Comparison of ENCODE assay signal across 8 mouse cellular contexts in genomic region chr14:30654691-30655228, GRCm38 (mm10). TPM values are rescaled to one million over a fixed set of nuclear protein-coding genes. Genes with fewer than 3 reads are reported as not detected.
DNase-seq lines count a peak whose midpoint lies in the region; ATAC-seq and TF ChIP-seq lines count a peak whose summit lies in the region.

No protein-coding gene starts in this region.

- peak overlapping the region; percentile 86 for H3K4me3 ChIP-seq in lung, embryonic 14.5 days (ENCODE audit: low read depth, low read length)
- H3K4me3 ChIP-seq in embryonic facial prominence, embryonic 10.5 days, result peak overlapping the region; percentile 99
- H3K4me3 ChIP-seq in limb, embryonic 10.5 days, result peak overlapping the region; percentile 88
- H3K4me3 ChIP-seq in olfactory bulb, adult 2 months (ENCODE audit: insufficient read depth, low read depth, low read length), result peak overlapping the region; percentile 93

- no peak for TF ChIP-seq POLR2A in olfactory bulb, adult 2 months (IDR thresholded peaks at IDR 0.05; ENCODE audit: insufficient read depth, low read depth, low read length)

- no peaks in the 10 kb centered on the region for H3K27me3 ChIP-seq in lung, embryonic 14.5 days (ENCODE audit: insufficient read depth, low read length)
- H3K27me3 ChIP-seq in embryonic facial prominence, embryonic 10.5 days (replicated peaks; ENCODE audit: low read depth, poor library complexity, severe bottlenecking), result no peaks in the 10 kb centered on the region
- no peaks in the 10 kb centered on the region for H3K27me3 ChIP-seq in limb, embryonic 10.5 days (ENCODE audit: low read depth, poor library complexity, severe bottlenecking)

- no peak for TF ChIP-seq CTCF in lung, embryonic 14.5 days (IDR thresholded peaks at IDR 0.05; ENCODE audit: low read depth)
- no peak for TF ChIP-seq CTCF in olfactory bulb, adult 2 months (IDR thresholded peaks at IDR 0.05; ENCODE audit: insufficient read depth, low read depth, low read length)

- no peak for ATAC-seq in lung, embryonic 14.5 days (ENCODE audit: insufficient read depth)

- no peaks in the 10 kb centered on the region for H3K9me3 ChIP-seq in lung, embryonic 14.5 days (ENCODE audit: low read depth, low read length)
- no peaks in the 10 kb centered on the region for H3K9me3 ChIP-seq in embryonic facial prominence, embryonic 10.5 days
- no peaks in the 10 kb centered on the region for H3K9me3 ChIP-seq in limb, embryonic 10.5 days (replicated peaks)

- H3K4me1 ChIP-seq in lung, embryonic 14.5 days (ENCODE audit: insufficient read depth), result 0 out of 2 replicates have a peak, but pooled peaks cover 6% of the 10 kb centered on the region
- peaks cover 7% of the 10 kb centered on the region for H3K4me1 ChIP-seq in embryonic facial prominence, embryonic 10.5 days
- H3K4me1 ChIP-seq in limb, embryonic 10.5 days, result peaks cover 5% of the 10 kb centered on the region; the same call in 1 of the 2 replicates
- H3K4me1 ChIP-seq in olfactory bulb, adult 2 months (ENCODE audit: control insufficient read depth, insufficient read depth, low read length), result no peaks in the 10 kb centered on the region

- DNase-seq in lung, embryonic 14.5 days, result no peak
- no peak for DNase-seq in lung, postnatal 4 days
- no peak for DNase-seq in embryonic facial prominence, embryonic 10.5 days (ENCODE audit: low spot score)
- DNase-seq in limb, embryonic 10.5 days (ENCODE audit: low spot score), result no peak
- DNase-seq in embryo, embryonic 10.5 days (ENCODE audit: low spot score), result no peak
- DNase-seq in spleen, adult 12 weeks (ENCODE audit: low spot score), result no peak
- DNase-seq in adrenal gland, postnatal 10 days, result no peak

- peak overlapping the region; percentile 82 for H3K4me2 ChIP-seq in lung, embryonic 14.5 days

- H3K27ac ChIP-seq in lung, embryonic 14.5 days (ENCODE audit: low read depth), result peak overlapping the region; percentile 82
- peak overlapping the region; percentile 98 for H3K27ac ChIP-seq in embryonic facial prominence, embryonic 10.5 days (replicated peaks)
- peak overlapping the region; percentile 96 for H3K27ac ChIP-seq in limb, embryonic 10.5 days
- no peak overlapping the region for H3K27ac ChIP-seq in olfactory bulb, adult 2 months (ENCODE audit: insufficient read depth, low read depth, low read length)

- peak overlapping the region; percentile 93 for H3K9ac ChIP-seq in lung, embryonic 14.5 days

- 41% methylated on average over 4 of the region's 4 CpGs for WGBS in lung, embryonic 14.5 days
- WGBS in embryonic facial prominence, embryonic 10.5 days, result 44% methylated on average over 4 of the region's 4 CpGs
- WGBS in limb, embryonic 10.5 days, result 58% methylated on average over 4 of the region's 4 CpGs
- 29% methylated on average over 4 of the region's 4 CpGs for WGBS in olfactory bulb, adult 2 months

- peaks cover 15% of the 10 kb centered on the region; the same call in 1 of the 2 replicates for H3K36me3 ChIP-seq in lung, embryonic 14.5 days (ENCODE audit: insufficient read depth)
- H3K36me3 ChIP-seq in embryonic facial prominence, embryonic 10.5 days (replicated peaks), result peaks cover 16% of the 10 kb centered on the region
- peaks cover 16% of the 10 kb centered on the region for H3K36me3 ChIP-seq in limb, embryonic 10.5 days

RNA-seq across cellular contexts. Expression of gene Rft1, which starts 0.6 kb away (rescaled TPM):
- 16.9 and 18.0 TPM in 2 replicates for polyA plus RNA-seq in lung, embryonic 14.5 days (2014; fragmentation: Nextera tagmentation; extraction: Ambion mirVana)
- polyA plus RNA-seq in embryonic facial prominence, embryonic 10.5 days (2016; fragmentation: Nextera tagmentation; extraction: Ambion mirVana), result 15.5 and 15.7 TPM in 2 replicates
- 16.6 and 19.3 TPM in 2 replicates for polyA plus RNA-seq in limb, embryonic 10.5 days (2016; fragmentation: Nextera tagmentation; extraction: Ambion mirVana)
- polyA plus RNA-seq in olfactory bulb, adult 2 months (2012; ENCODE audit: insufficient read depth, insufficient read length, low replicate concordance, missing spikeins), result not detected in 2 replicates
- total RNA-seq in adrenal gland, postnatal 10 days (2021), result 10 to 100 TPM; 21.2 to 24.2 TPM

RNA-seq across cellular contexts. Expression of gene Prkcd, which starts 28.8 kb away (rescaled TPM):
- polyA plus RNA-seq in lung, embryonic 14.5 days (2014; fragmentation: Nextera tagmentation; extraction: Ambion mirVana), result 48.9 and 54.0 TPM in 2 replicates
- 31.6 and 37.3 TPM in 2 replicates for polyA plus RNA-seq in embryonic facial prominence, embryonic 10.5 days (2016; fragmentation: Nextera tagmentation; extraction: Ambion mirVana)
- polyA plus RNA-seq in limb, embryonic 10.5 days (2016; fragmentation: Nextera tagmentation; extraction: Ambion mirVana), result 26.0 and 36.8 TPM in 2 replicates
- polyA plus RNA-seq in olfactory bulb, adult 2 months (2012; ENCODE audit: insufficient read depth, insufficient read length, low replicate concordance, missing spikeins), result 164 TPM in 1 of 2 replicates, not detected in the other
- 100 to 1,000 TPM in 1 of 2 experiments, 10 to 100 TPM in 1; 80.9 to 129 TPM for total RNA-seq in adrenal gland, postnatal 10 days (2021)

RNA-seq across cellular contexts. Expression of gene Sfmbt1, which starts 59.9 kb away (rescaled TPM):
- 14.7 and 15.0 TPM in 2 replicates for polyA plus RNA-seq in lung, embryonic 14.5 days (2014; fragmentation: Nextera tagmentation; extraction: Ambion mirVana)
- 17.0 and 18.5 TPM in 2 replicates for polyA plus RNA-seq in embryonic facial prominence, embryonic 10.5 days (2016; fragmentation: Nextera tagmentation; extraction: Ambion mirVana)
- 16.5 and 17.5 TPM in 2 replicates for polyA plus RNA-seq in limb, embryonic 10.5 days (2016; fragmentation: Nextera tagmentation; extraction: Ambion mirVana)
- not detected in 2 replicates for polyA plus RNA-seq in olfactory bulb, adult 2 months (2012; ENCODE audit: insufficient read depth, insufficient read length, low replicate concordance, missing spikeins)
- total RNA-seq in adrenal gland, postnatal 10 days (2021), result 10 to 100 TPM; 24.9 to 25.5 TPM

Comparison
In these comparisons a context has a peak if more than half of its experiments do, and no peak if none do; other contexts are left out.
1. RNA of gene Rft1, which starts 0.6 kb away (polyA plus RNA-seq): 16.6 to 19.3 TPM in limb, embryonic 10.5 days, 16.9 to 18.0 TPM in lung, embryonic 14.5 days and 15.5 to 15.7 TPM in embryonic facial prominence, embryonic 10.5 days; not detected in olfactory bulb, adult 2 months; every median in the first group is over 10 times any median in the second.
2. Peak in every context shown above with its lines, with median percentiles within 50 percentile points of each other: H3K4me3 ChIP-seq.